In the genomic region with DNA sequence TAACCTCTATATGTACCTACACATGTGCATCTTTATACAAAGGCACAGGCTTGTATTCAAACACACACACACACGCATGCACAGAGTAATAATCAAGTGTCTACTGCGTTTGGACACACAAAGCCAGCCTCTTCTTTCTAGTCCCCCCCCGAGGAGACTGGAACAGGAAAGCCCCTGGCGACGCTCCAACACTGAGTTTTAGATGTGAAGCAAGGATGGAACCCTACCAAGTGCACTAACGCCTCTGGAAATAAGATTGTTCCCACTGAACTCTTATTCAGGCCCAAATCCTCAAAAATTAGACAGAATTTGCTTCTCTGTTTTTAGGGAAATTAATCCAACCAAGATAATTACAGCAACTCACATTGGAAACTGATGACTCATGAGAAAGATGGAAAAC, we compare ENCODE assay signal across 15 mouse cellular contexts.
DNase-seq lines count a peak whose midpoint lies in the region; ATAC-seq and TF ChIP-seq lines count a peak whose summit lies in the region.
"Had no signal": no experiment of that assay in that cellular context is flagged by ENCODE, and none has a peak within 500 bp of the region (broad histone marks: within the 10 kb centered on the region; RNA-seq: fewer than 3 reads in every experiment).

No protein-coding gene starts in this region.

- no peaks in the 10 kb centered on the region for H3K36me3 ChIP-seq in kidney, adult 2 months (ENCODE audit: control insufficient read depth, insufficient read depth, low read length)
- peaks cover 20% of the 10 kb centered on the region for H3K36me3 ChIP-seq in kidney, embryonic 16.5 days (ENCODE audit: insufficient read depth, low read length)

- H3K4me1 ChIP-seq in kidney, adult 2 months (ENCODE audit: control insufficient read depth, insufficient read depth, low read length) = no peaks in the 10 kb centered on the region
- no peaks in the 10 kb centered on the region for H3K4me1 ChIP-seq in kidney, embryonic 16.5 days (ENCODE audit: insufficient read depth, low read length)
- H3K4me1 ChIP-seq: lung, embryonic 15.5 days had no signal

- TF ChIP-seq POLR2A in kidney, adult 2 months (IDR thresholded peaks at IDR 0.05; ENCODE audit: low read depth, low read length) = no peak

- no peak for ATAC-seq in kidney, embryonic 16.5 days (ENCODE audit: low FRiP score, low TSS enrichment)
- ATAC-seq: forebrain, postnatal 0 days had no signal

- H3K9ac ChIP-seq in kidney, embryonic 16.5 days (replicated peaks; ENCODE audit: low read length) = no peak overlapping the region
- H3K9ac ChIP-seq: forebrain, postnatal 0 days; hindbrain, embryonic 13.5 days; limb, embryonic 15.5 days; lung, embryonic 15.5 days had no signal

- 66% methylated on average over 6 of the region's 6 CpGs for WGBS in kidney, adult 2 months
- WGBS in kidney, embryonic 16.5 days = 72% methylated on average over 6 of the region's 6 CpGs

- DNase-seq in adrenal gland, postnatal 10 days = peak; percentile 47
- DNase-seq in adrenal gland, adult 8-10 months = no peak
- peak; percentile 39 for DNase-seq in kidney, adult 2 months
- DNase-seq in right cerebral cortex, postnatal 4 days = peak; percentile 23
- DNase-seq in right cerebral cortex, postnatal 36 days (ENCODE audit: low spot score in 2 of 2) = no peak
- DNase-seq in retina, embryonic 14.5 days (ENCODE audit: low spot score) = no peak
- DNase-seq in urinary bladder, postnatal 10 days (ENCODE audit: low spot score) = no peak
- DNase-seq: forebrain, postnatal 0 days; gastrocnemius, postnatal 36 days had no signal

- H3K4me3 ChIP-seq in kidney, adult 2 months (ENCODE audit: insufficient read depth, low read depth, low read length) = no peak overlapping the region
- H3K4me3 ChIP-seq in kidney, embryonic 16.5 days (ENCODE audit: low read length) = no peak overlapping the region
- H3K4me3 ChIP-seq: hindbrain, embryonic 13.5 days; left cerebral cortex, adult 2 months; limb, embryonic 15.5 days; lung, embryonic 15.5 days had no signal

- no peaks in the 10 kb centered on the region for H3K27me3 ChIP-seq in kidney, adult 2 months (replicated peaks; ENCODE audit: control insufficient read depth, insufficient read depth, low read length)
- H3K27me3 ChIP-seq in kidney, embryonic 16.5 days (ENCODE audit: insufficient read depth, low read length) = no peaks in the 10 kb centered on the region
- H3K27me3 ChIP-seq: hindbrain, embryonic 13.5 days; limb, embryonic 15.5 days; lung, embryonic 15.5 days had no signal

- TF ChIP-seq CTCF in kidney, adult 2 months (conservative IDR thresholded peaks at IDR 0.05; ENCODE audit: insufficient read depth, insufficient read length, low read depth, low read length) = no peak

- H3K27ac ChIP-seq in kidney, adult 2 months (ENCODE audit: insufficient read depth, low read depth, low read length) = no peak overlapping the region
- no peak overlapping the region for H3K27ac ChIP-seq in kidney, embryonic 16.5 days (ENCODE audit: low read length)
- H3K27ac ChIP-seq: left cerebral cortex, adult 2 months; limb, embryonic 15.5 days; lung, embryonic 15.5 days had no signal

- no peaks in the 10 kb centered on the region for H3K9me3 ChIP-seq in kidney, embryonic 16.5 days (ENCODE audit: low read length)
- H3K9me3 ChIP-seq: hindbrain, embryonic 13.5 days; limb, embryonic 15.5 days; lung, embryonic 15.5 days had no signal

- H3K4me2 ChIP-seq in kidney, embryonic 16.5 days (replicated peaks; ENCODE audit: low read depth, low read length) = no peak overlapping the region
- H3K4me2 ChIP-seq: hindbrain, embryonic 13.5 days; limb, embryonic 15.5 days; lung, embryonic 15.5 days; midbrain, embryonic 11.5 days had no signal

Comparison
In these comparisons a context has a peak if more than half of its experiments do, and no peak if none do; other contexts are left out.
1. DNase-seq: peak in adrenal gland, postnatal 10 days (single experiment), kidney, adult 2 months (single experiment) and right cerebral cortex, postnatal 4 days (single experiment); none in adrenal gland, adult 8-10 months (single experiment), right cerebral cortex, postnatal 36 days (0 of 2), retina, embryonic 14.5 days (single experiment) and urinary bladder, postnatal 10 days (single experiment).